ENCODE assay signal across 20 mouse cellular contexts in the genomic region with DNA sequence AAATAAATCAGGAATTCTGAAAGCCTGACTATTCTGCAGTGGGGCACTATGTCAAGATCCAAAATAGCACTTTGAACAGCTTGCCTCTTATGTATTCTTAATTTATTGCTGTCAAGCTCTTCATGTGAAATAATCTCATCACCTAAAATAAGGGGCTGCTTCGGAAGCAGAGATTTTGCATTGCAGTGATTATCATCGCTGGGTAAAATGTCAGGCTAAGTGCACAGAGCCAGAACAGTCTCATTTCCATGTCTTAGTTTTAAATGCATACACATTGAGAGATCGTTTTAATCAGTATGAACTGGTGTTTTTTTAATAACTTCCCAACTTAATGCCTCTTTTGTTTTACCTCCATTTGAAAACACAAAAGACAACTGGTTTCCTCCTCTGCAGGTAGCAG.
DNase-seq lines count a peak whose midpoint lies in the region; ATAC-seq and TF ChIP-seq lines count a peak whose summit lies in the region.
"Had no signal": no experiment of that assay in that cellular context is flagged by ENCODE, and none has a peak within 500 bp of the region (broad histone marks: within the 10 kb centered on the region; RNA-seq: fewer than 3 reads in every experiment).

No protein-coding gene starts in this region.

- no peak overlapping the region for H3K27ac ChIP-seq in forebrain, embryonic 14.5 days (ENCODE audit: low read depth, low read length)
- H3K27ac ChIP-seq in forebrain, embryonic 11.5 days (ENCODE audit: low read depth, low read length): no peak overlapping the region
- H3K27ac ChIP-seq in forebrain, postnatal 0 days (ENCODE audit: low read depth, low read length): no peak overlapping the region
- H3K27ac ChIP-seq: embryonic facial prominence, embryonic 13.5 days; embryonic facial prominence, embryonic 15.5 days had no signal

- TF ChIP-seq POLR2A in brain, embryonic 14.5 days (IDR thresholded peaks at IDR 0.05; ENCODE audit: borderline replicate concordance, extremely low read depth, insufficient read depth, insufficient read length, poor library complexity, severe bottlenecking): no peak

- no peak for ATAC-seq in forebrain, embryonic 14.5 days
- no peak for ATAC-seq in forebrain, embryonic 11.5 days (replicated peaks; ENCODE audit: low FRiP score)
- peak; percentile 83 for ATAC-seq in forebrain, postnatal 0 days

- H3K36me3 ChIP-seq in forebrain, embryonic 14.5 days (ENCODE audit: control insufficient read depth, insufficient read depth, low read length): no peaks in the 10 kb centered on the region
- H3K36me3 ChIP-seq in forebrain, embryonic 11.5 days (ENCODE audit: control insufficient read depth, insufficient read depth, low read length): no peaks in the 10 kb centered on the region
- no peaks in the 10 kb centered on the region for H3K36me3 ChIP-seq in forebrain, postnatal 0 days (ENCODE audit: insufficient read depth)
- H3K36me3 ChIP-seq: embryonic facial prominence, embryonic 13.5 days; embryonic facial prominence, embryonic 15.5 days had no signal

- H3K4me2 ChIP-seq in forebrain, embryonic 14.5 days (ENCODE audit: low read length): no peak overlapping the region
- no peak overlapping the region for H3K4me2 ChIP-seq in forebrain, embryonic 11.5 days (ENCODE audit: low read depth, low read length, severe bottlenecking)
- no peak overlapping the region for H3K4me2 ChIP-seq in forebrain, postnatal 0 days (ENCODE audit: low read depth)
- H3K4me2 ChIP-seq: embryonic facial prominence, embryonic 13.5 days; embryonic facial prominence, embryonic 15.5 days had no signal

- H3K4me1 ChIP-seq in forebrain, embryonic 14.5 days (ENCODE audit: control insufficient read depth, insufficient read depth, low read length): no peaks in the 10 kb centered on the region
- H3K4me1 ChIP-seq in forebrain, embryonic 11.5 days (replicated peaks; ENCODE audit: control insufficient read depth, insufficient read depth, low read length): no peaks in the 10 kb centered on the region
- no peaks in the 10 kb centered on the region for H3K4me1 ChIP-seq in forebrain, postnatal 0 days (ENCODE audit: insufficient read depth)
- H3K4me1 ChIP-seq: embryonic facial prominence, embryonic 13.5 days; embryonic facial prominence, embryonic 15.5 days had no signal

- H3K9ac ChIP-seq in forebrain, embryonic 14.5 days (ENCODE audit: low read length): no peak overlapping the region
- H3K9ac ChIP-seq in forebrain, embryonic 11.5 days (ENCODE audit: low read length): no peak overlapping the region
- no peak overlapping the region for H3K9ac ChIP-seq in forebrain, postnatal 0 days
- H3K9ac ChIP-seq: embryonic facial prominence, embryonic 13.5 days; embryonic facial prominence, embryonic 15.5 days had no signal

- WGBS in forebrain, embryonic 14.5 days: 76% methylated on average over 3 of the region's 3 CpGs
- 83% methylated on average over 3 of the region's 3 CpGs for WGBS in forebrain, embryonic 11.5 days
- WGBS in forebrain, postnatal 0 days: 52% methylated on average over 3 of the region's 3 CpGs

- H3K9me3 ChIP-seq in forebrain, embryonic 14.5 days (replicated peaks; ENCODE audit: control insufficient read depth, low read length): no peaks in the 10 kb centered on the region
- H3K9me3 ChIP-seq in forebrain, embryonic 11.5 days (ENCODE audit: control insufficient read depth, low read length): no peaks in the 10 kb centered on the region
- H3K9me3 ChIP-seq in forebrain, postnatal 0 days (ENCODE audit: low read length): no peaks in the 10 kb centered on the region
- H3K9me3 ChIP-seq: embryonic facial prominence, embryonic 13.5 days; embryonic facial prominence, embryonic 15.5 days had no signal

- H3K27me3 ChIP-seq in forebrain, embryonic 14.5 days (replicated peaks; ENCODE audit: control insufficient read depth, insufficient read depth, low read length): no peaks in the 10 kb centered on the region
- no peaks in the 10 kb centered on the region for H3K27me3 ChIP-seq in forebrain, embryonic 11.5 days (ENCODE audit: control insufficient read depth, insufficient read depth, low read length)
- no peaks in the 10 kb centered on the region for H3K27me3 ChIP-seq in forebrain, postnatal 0 days (ENCODE audit: insufficient read depth, low read length)
- H3K27me3 ChIP-seq: embryonic facial prominence, embryonic 13.5 days; embryonic facial prominence, embryonic 15.5 days had no signal

- TF ChIP-seq CTCF in brain, embryonic 14.5 days (IDR thresholded peaks at IDR 0.05; ENCODE audit: borderline replicate concordance, extremely low read depth, insufficient read depth, insufficient read length): no peak
- no peak for TF ChIP-seq CTCF in forebrain, postnatal 0 days (IDR thresholded peaks at IDR 0.05; ENCODE audit: low read depth)

- peak; percentile 5 for DNase-seq in forebrain, embryonic 14.5 days (ENCODE audit: low spot score)
- no peak for DNase-seq in forebrain, embryonic 11.5 days (ENCODE audit: low spot score)
- DNase-seq in brain, adult 2 months (ENCODE audit: low read depth, low spot score): peak; percentile 29
- DNase-seq in brain, embryonic 14.5 days (ENCODE audit: low read depth): peak; percentile 31
- peak; percentile 34 for DNase-seq in forebrain, postnatal 0 days
- no peak for DNase-seq in heart, adult 11 months
- no peak for DNase-seq in thymus, adult 18-20 months
- DNase-seq: adrenal gland, adult 2 months; adrenal gland, postnatal 10 days; adrenal gland, postnatal 25 days; cerebellum, adult 11 months; cerebellum, adult 18-20 months; cerebellum, adult 8-10 months; cerebellum, adult 9-11 months; cerebellum, postnatal 14 days; cerebellum, postnatal 36 days; embryo, embryonic 11 days had no signal

- no peak overlapping the region for H3K4me3 ChIP-seq in forebrain, embryonic 14.5 days (ENCODE audit: low read depth, low read length)
- no peak overlapping the region for H3K4me3 ChIP-seq in forebrain, embryonic 11.5 days (ENCODE audit: low read depth, low read length)
- no peak overlapping the region for H3K4me3 ChIP-seq in forebrain, postnatal 0 days (ENCODE audit: low read depth, low read length)
- H3K4me3 ChIP-seq: embryonic facial prominence, embryonic 13.5 days; embryonic facial prominence, embryonic 15.5 days; erythroblast, embryonic 14.5 days had no signal

Comparison
In these comparisons a context has a peak if more than half of its experiments do, and no peak if none do; other contexts are left out.
1. DNase-seq: peak in forebrain, embryonic 14.5 days (single experiment), brain, adult 2 months (single experiment), brain, embryonic 14.5 days (single experiment) and forebrain, postnatal 0 days (single experiment); none in forebrain, embryonic 11.5 days (single experiment), heart, adult 11 months (single experiment) and thymus, adult 18-20 months (0 of 2).